Mouse (Mus musculus): ENCODE data around the gene Cacna1s.

Gene Cacna1s

DNA sequence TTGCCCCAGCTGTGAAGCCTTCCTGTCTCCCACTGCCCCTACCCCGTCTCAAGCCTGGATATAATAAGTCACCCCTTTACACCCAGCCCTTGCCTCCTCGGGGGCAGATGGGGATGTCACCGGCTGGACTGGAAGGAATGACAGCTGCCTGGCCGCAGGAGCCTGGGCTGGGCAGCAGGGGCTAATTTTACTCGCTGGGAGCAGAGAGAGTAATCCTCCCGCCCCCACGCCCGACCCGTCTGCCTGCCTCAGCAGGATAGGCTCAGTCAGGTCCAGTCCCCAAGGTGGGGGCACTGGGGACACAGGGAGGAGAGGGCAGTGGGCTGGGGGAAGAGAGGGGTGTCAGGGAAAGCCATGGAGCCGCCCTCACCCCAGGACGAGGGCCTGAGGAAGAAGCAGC lies at the start of gene Cacna1s:
Gene Cacna1s (plus strand): TSS at position 204 of the 400 bp plus-strand sequence.
- no peak for TF ChIP-seq GATA4 (IDR thresholded peaks at IDR 0.05; ENCODE audit: insufficient replicate concordance, low read length)

- no peak for TF ChIP-seq GATA4 (IDR thresholded peaks at IDR 0.05; ENCODE audit: insufficient replicate concordance, low read length)
Measured at GRCm38 (mm10) chr1:136006292-136006748, 46.2 kb upstream of the Cacna1s start, which contains the start of gene Igfn1. Igfn1 (minus strand) TSS chr1:136006342.

GRCm38 (mm10) chr1:136007211-136008158 lies 45.1 kb upstream of the Cacna1s start, which contains the start of gene Tmem9:
Tmem9 (plus strand) TSS chr1:136008150.
- TF ChIP-seq GATA4 (IDR thresholded peaks at IDR 0.05; ENCODE audit: insufficient replicate concordance, low read length): no peak

GRCm38 (mm10) chr1:136008159-136008533 lies 44.4 kb upstream of the Cacna1s start:
- no peak for TF ChIP-seq GATA4 (IDR thresholded peaks at IDR 0.05; ENCODE audit: insufficient replicate concordance, low read length)

DNA sequence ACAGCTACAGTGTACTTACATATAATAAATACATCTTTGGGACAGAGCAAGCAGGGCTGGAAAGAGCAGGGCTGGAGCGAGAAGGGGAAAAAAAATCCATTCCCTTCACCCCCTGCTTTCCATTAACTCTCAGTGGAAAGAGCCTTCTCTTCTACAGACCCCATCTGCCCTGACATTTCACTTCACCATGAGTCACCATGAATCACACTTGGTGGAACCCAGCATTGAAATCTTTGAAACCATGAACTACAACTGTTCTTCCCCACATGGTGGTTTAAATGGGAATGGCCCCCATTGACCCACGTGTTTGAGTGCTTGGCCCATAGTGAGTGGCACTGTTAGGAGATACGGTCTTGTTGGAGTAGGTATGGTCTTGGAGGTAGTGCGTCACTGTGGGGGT lies 42.3 kb upstream of the Cacna1s start:
- no peak for TF ChIP-seq GATA4 (IDR thresholded peaks at IDR 0.05; ENCODE audit: insufficient replicate concordance, low read length)

DNA sequence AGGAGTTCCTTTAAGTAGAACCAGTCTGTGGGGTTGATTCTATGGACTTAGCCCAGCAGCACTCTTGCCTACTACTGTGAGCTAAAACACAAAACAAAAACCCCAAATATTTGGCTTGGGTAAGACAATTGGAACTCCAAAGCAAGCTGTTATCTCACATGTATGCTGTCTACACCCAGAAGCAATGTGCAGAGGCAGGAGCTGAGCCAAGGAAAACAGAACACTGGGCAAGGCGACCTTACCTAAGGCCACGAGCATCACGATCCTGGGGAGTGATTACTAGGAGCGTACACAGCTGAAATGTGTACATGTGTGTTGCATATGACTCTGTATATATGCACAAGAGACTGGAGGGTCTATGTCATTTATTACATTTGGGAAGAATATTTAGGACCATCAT lies 39.0 kb upstream of the Cacna1s start:
- no peak for TF ChIP-seq GATA4 (IDR thresholded peaks at IDR 0.05; ENCODE audit: insufficient replicate concordance, low read length)

- TF ChIP-seq GATA4 (IDR thresholded peaks at IDR 0.05; ENCODE audit: insufficient replicate concordance, low read length): no peak
Measured at GRCm38 (mm10) chr1:136014796-136015502, 37.6 kb upstream of the Cacna1s start.

DNA sequence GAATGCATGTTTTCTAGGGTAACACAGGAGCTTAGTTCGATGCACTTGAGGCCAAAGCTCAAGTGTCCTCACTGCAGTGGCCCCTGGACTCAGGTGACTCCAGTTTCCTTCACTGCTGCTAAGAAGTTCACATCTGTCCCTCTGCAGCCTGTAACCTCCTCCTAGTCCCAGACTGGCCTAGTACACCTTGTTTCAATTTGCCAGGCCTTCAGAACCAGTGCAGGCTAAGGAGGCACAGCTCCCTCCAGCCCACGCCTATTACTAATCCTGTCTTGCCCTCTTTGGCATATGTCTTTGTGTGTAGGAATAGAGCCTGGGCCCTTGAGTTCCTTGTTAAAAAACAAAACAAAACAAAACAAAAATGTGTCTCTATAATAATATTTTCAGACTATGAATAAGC lies 35.2 kb upstream of the Cacna1s start:
- no peak for TF ChIP-seq GATA4 (IDR thresholded peaks at IDR 0.05; ENCODE audit: insufficient replicate concordance, low read length)

GRCm38 (mm10) chr1:136017907-136018313 lies 34.6 kb upstream of the Cacna1s start:
- TF ChIP-seq GATA4 (IDR thresholded peaks at IDR 0.05; ENCODE audit: insufficient replicate concordance, low read length): no peak

GRCm38 (mm10) chr1:136018390-136019189 lies 34.0 kb upstream of the Cacna1s start:
- no peak for TF ChIP-seq GATA4 (IDR thresholded peaks at IDR 0.05; ENCODE audit: insufficient replicate concordance, low read length)

DNA sequence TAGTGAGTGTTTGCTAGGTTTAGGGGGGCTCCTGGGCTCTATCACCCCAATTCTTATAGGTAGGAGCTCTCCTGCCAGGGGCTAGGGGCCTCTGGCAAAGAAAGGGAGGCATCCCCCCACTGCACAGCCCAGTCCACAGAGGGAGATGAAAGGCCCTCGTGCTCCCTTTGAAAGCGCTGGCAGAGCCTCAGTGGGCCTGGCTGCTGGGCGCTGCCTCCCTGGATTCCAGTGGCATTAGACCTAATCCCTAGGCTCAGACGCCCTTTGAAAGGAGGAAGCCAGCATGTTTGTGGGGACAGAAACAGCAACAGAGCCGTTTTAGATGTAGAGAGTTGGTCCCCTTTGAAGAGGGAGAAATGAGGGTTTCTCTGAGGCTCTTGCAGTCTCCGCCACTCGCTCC lies 22.3 kb upstream of the Cacna1s start:
- no peak for TF ChIP-seq GATA4 (IDR thresholded peaks at IDR 0.05; ENCODE audit: insufficient replicate concordance, low read length)

- no peak for TF ChIP-seq GATA4 (IDR thresholded peaks at IDR 0.05; ENCODE audit: insufficient replicate concordance, low read length)
Measured at GRCm38 (mm10) chr1:136031697-136032096, 20.9 kb upstream of the Cacna1s start.

GRCm38 (mm10) chr1:136032961-136033360 lies 19.6 kb upstream of the Cacna1s start:
- TF ChIP-seq GATA4 (IDR thresholded peaks at IDR 0.05; ENCODE audit: insufficient replicate concordance, low read length): no peak

DNA sequence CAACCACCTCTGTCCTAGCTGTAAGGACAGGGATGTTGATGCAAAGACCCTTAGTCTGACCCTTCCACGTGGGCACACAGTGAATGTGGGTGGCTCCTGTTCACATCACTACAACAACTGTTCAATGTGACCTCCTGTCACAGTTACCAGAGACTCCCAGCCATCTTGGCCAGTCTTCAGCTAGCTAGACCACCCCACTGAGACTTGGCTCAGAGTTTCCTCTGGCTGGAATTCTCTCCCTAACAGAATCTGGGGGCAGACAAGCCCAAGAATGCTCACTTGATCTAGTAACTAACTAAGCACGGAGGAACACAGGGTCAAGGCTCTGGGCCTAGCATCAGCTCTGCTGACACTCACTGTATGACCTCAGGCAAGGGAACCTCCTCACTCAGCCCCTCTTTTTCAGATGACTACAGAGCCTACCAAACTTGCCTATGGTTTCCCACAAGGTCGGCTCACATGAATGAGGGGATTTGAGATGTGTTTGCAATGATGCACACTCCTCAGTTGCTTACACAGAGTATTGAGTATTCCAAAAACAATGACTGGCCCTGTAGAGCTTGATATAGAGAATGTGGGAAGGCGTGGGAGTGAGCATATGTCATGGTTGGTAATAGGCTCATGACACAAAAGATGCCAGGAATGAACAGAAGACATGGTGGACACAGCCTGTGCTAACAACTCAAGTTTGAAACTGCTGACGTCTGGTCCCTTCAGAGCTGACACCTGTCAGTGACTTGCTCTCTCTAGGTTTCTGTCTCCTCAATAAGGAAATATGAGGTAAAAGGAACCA lies 13.6 kb upstream of the Cacna1s start:
- no peak for TF ChIP-seq GATA4 (IDR thresholded peaks at IDR 0.05; ENCODE audit: insufficient replicate concordance, low read length)
